Mouse (Mus musculus) CH12.LX (cell line): ENCODE measurements around the gene Itk. TPM values are rescaled to one million over a fixed set of nuclear protein-coding genes. Genes with fewer than 3 reads are reported as not detected.

Source experiments
- DNase-seq: peaks from one replicate; pipeline ENCODE4 v3.0.0-alpha.2; 2013; ENCODE audit errors: extremely low read depth
- H3K27ac ChIP-seq: 2 replicates; pipeline ENCODE4 v1.5.1; 2012; ENCODE audit warnings: low read depth, mild to moderate bottlenecking, control low read depth, moderate library complexity; ENCODE audit not compliant: insufficient read depth
- H3K27me3 ChIP-seq: replicated peaks from 2 replicates; pipeline ENCODE3; 2012; ENCODE audit warnings: inconsistent platforms
- H3K36me3 ChIP-seq, 2 experiments: replicated peaks in 1 of 2; 2 replicates each; pipeline versions ENCODE3 to v1.6.1; 2012; ENCODE audit warnings: inconsistent platforms in 1 of 2, low read length in 1 of 2, mild to moderate bottlenecking in 1 of 2, mixed read lengths in 1 of 2, moderate library complexity in 1 of 2; ENCODE audit not compliant: control insufficient read depth in 1 of 2, insufficient read depth in 1 of 2
- H3K4me1 ChIP-seq, 2 experiments: 2 replicates each; pipeline ENCODE4 v1.6.1; 2012; ENCODE audit warnings: inconsistent platforms in 1 of 2, moderate library complexity in 1 of 2; ENCODE audit not compliant: insufficient read depth in 2 of 2, control insufficient read depth in 1 of 2
- H3K4me2 ChIP-seq: 2 replicates; pipeline ENCODE4 v1.6.1; 2012; ENCODE audit warnings: low read depth, mild to moderate bottlenecking, control low read depth; ENCODE audit not compliant: poor library complexity, insufficient read depth, severe bottlenecking
- H3K4me3 ChIP-seq, 3 experiments: fragments of 150-350 bp in 1 of 3; sonication (generic) in 1 of 3; replicated peaks in 1 of 3; 2 replicates each; pipeline versions ENCODE3 to v1.5.1; 2011 to 2012; ENCODE audit warnings: low read depth in 2 of 3, low read length in 2 of 3, mild to moderate bottlenecking in 2 of 3, moderate library complexity in 2 of 3, control low read depth in 1 of 3, improper control_type of control experiment in 1 of 3, inconsistent platforms in 1 of 3, mixed read lengths in 1 of 3; ENCODE audit not compliant: poor library complexity in 1 of 3
- H3K79me2 ChIP-seq: replicated peaks from 2 replicates; pipeline ENCODE4 v1.6.1; 2012; ENCODE audit warnings: mild to moderate bottlenecking, moderate library complexity; ENCODE audit not compliant: control insufficient read depth, poor library complexity, insufficient read depth, severe bottlenecking; ENCODE audit errors: extremely low read depth
- H3K9ac ChIP-seq: 2 replicates; pipeline ENCODE4 v1.6.1; 2012; ENCODE audit warnings: low read depth, mild to moderate bottlenecking, control low read depth, moderate library complexity; ENCODE audit not compliant: insufficient read depth
- H3K9me3 ChIP-seq: replicated peaks from 2 replicates; pipeline ENCODE3; 2012; ENCODE audit warnings: low read length, inconsistent platforms, mixed read lengths
- BHLHE40 ChIP-seq: IDR thresholded peaks from 2 replicates; pipeline ENCODE4 v1.6.1; 2011; ENCODE audit warnings: mild to moderate bottlenecking, low read depth, low read length, improper control_type of control experiment
- CHD2 ChIP-seq: IDR thresholded peaks from 2 replicates; pipeline ENCODE4 v1.6.1; 2011; ENCODE audit warnings: low read length, improper control_type of control experiment
- CTCF ChIP-seq, 2 experiments: IDR thresholded peaks in 1 of 2; conservative IDR thresholded peaks in 1 of 2; 2 replicates each; pipeline ENCODE4 v1.5.1; 2011 to 2012; ENCODE audit warnings: low read depth in 2 of 2, low read length in 2 of 2, improper control_type of control experiment in 1 of 2, inconsistent platforms in 1 of 2, mild to moderate bottlenecking in 1 of 2, moderate library complexity in 1 of 2
- ELF1 ChIP-seq: IDR thresholded peaks from 2 replicates; pipeline ENCODE4 v1.6.1; 2014; ENCODE audit warnings: low read depth, mild to moderate bottlenecking, inconsistent platforms, low read length, improper control_type of control experiment
- EP300 ChIP-seq: IDR thresholded peaks from 2 replicates; pipeline ENCODE4 v1.6.1; 2011; ENCODE audit warnings: low read length, improper control_type of control experiment
- ETS1 ChIP-seq: conservative IDR thresholded peaks from 2 replicates; pipeline ENCODE4 v1.6.1; 2012; ENCODE audit warnings: low read depth, mild to moderate bottlenecking, inconsistent platforms, low read length, improper control_type of control experiment, moderate library complexity
- JUN ChIP-seq: IDR thresholded peaks from 2 replicates; pipeline ENCODE4 v1.6.1; 2011; ENCODE audit warnings: low read depth, mild to moderate bottlenecking, low read length, improper control_type of control experiment, moderate library complexity; ENCODE audit not compliant: insufficient read depth
- JUND ChIP-seq: conservative IDR thresholded peaks from 2 replicates; pipeline ENCODE4 v1.6.1; 2011; ENCODE audit warnings: low read depth, low read length, improper control_type of control experiment
- MAFK ChIP-seq: IDR thresholded peaks from 2 replicates; pipeline ENCODE4 v1.6.1; 2011; ENCODE audit warnings: low read length, improper control_type of control experiment; ENCODE audit not compliant: insufficient replicate concordance
- MAX ChIP-seq: IDR thresholded peaks from 2 replicates; pipeline ENCODE4 v1.6.1; 2011; ENCODE audit warnings: low read length, improper control_type of control experiment
- MXI1 ChIP-seq: IDR thresholded peaks from 2 replicates; pipeline ENCODE4 v1.6.1; 2011; ENCODE audit warnings: mild to moderate bottlenecking, low read depth, low read length, improper control_type of control experiment
- MYC ChIP-seq: IDR thresholded peaks from 2 replicates; pipeline ENCODE4 v1.6.1; 2011; ENCODE audit warnings: low read depth, mild to moderate bottlenecking, improper control_type of control experiment, low read length
- NRF1 ChIP-seq: IDR thresholded peaks from 2 replicates; pipeline ENCODE4 v1.6.1; 2014; ENCODE audit warnings: low read depth, mild to moderate bottlenecking, inconsistent platforms, low read length, improper control_type of control experiment, moderate library complexity
- PAX5 ChIP-seq: IDR thresholded peaks from 2 replicates; pipeline ENCODE4 v1.6.1; 2012; ENCODE audit warnings: low read length, inconsistent platforms, mixed read lengths
- RCOR1 ChIP-seq: conservative IDR thresholded peaks from 2 replicates; pipeline ENCODE4 v1.6.1; 2012; ENCODE audit warnings: low read depth, mild to moderate bottlenecking, inconsistent platforms, low read length, improper control_type of control experiment
- SMC3 ChIP-seq: IDR thresholded peaks from 2 replicates; pipeline ENCODE4 v1.6.1; 2011; ENCODE audit warnings: low read depth, low read length, improper control_type of control experiment
- TBP ChIP-seq: conservative IDR thresholded peaks from 2 replicates; pipeline ENCODE4 v1.6.1; 2011; ENCODE audit warnings: low read depth, low read length, improper control_type of control experiment
- TCF12 ChIP-seq: IDR thresholded peaks from 2 replicates; pipeline ENCODE4 v1.6.1; 2014; ENCODE audit warnings: low read depth, mild to moderate bottlenecking, inconsistent platforms, low read length, improper control_type of control experiment
- USF1 ChIP-seq: IDR thresholded peaks from 2 replicates; pipeline ENCODE4 v1.6.1; 2014; ENCODE audit warnings: low read depth, mild to moderate bottlenecking, inconsistent platforms, low read length, improper control_type of control experiment
- USF2 ChIP-seq: conservative IDR thresholded peaks from 2 replicates; pipeline ENCODE4 v1.6.1; 2011; ENCODE audit warnings: low read depth, low read length, improper control_type of control experiment
- ZC3H11A ChIP-seq: IDR thresholded peaks from 2 replicates; pipeline ENCODE4 v1.6.1; 2012; ENCODE audit warnings: low read depth, mild to moderate bottlenecking, inconsistent platforms, low read length, improper control_type of control experiment
- ZKSCAN1 ChIP-seq: IDR thresholded peaks from 2 replicates; pipeline ENCODE4 v1.6.1; 2012; ENCODE audit warnings: low read depth, inconsistent platforms, low read length, improper control_type of control experiment, borderline replicate concordance
- ZMIZ1 ChIP-seq: IDR thresholded peaks from 2 replicates; pipeline ENCODE4 v1.6.1; 2012; ENCODE audit warnings: low read depth, mild to moderate bottlenecking, inconsistent platforms, low read length, improper control_type of control experiment
- ZNF384 ChIP-seq: IDR thresholded peaks from 2 replicates; pipeline ENCODE4 v1.6.1; 2012; ENCODE audit warnings: low read depth, low read length, improper control_type of control experiment, inconsistent platforms
- dilution Hi-C: fragments of 300-500 bp; cut with MboI; formaldehyde crosslinking; loops from 2 replicates; pipeline ENCODE4 v1.14.3; 2020; ENCODE audit warnings: low sequenced_read_pairs; ENCODE audit not compliant: extremely low pct_unique_long_range_greater_than_20kb, extremely low pct_ligation_motif_present
- in situ Hi-C: fragments of 300-500 bp; cut with MboI; formaldehyde crosslinking; loops from 3 replicates; pipeline ENCODE4 v1.14.3; 2019; ENCODE audit warnings: low sequenced_read_pairs, low pct_ligation_motif_present, low pct_unique_long_range_greater_than_20kb, mixed read lengths
- polyA plus RNA-seq: library from polyadenylated mRNA; unstranded; fragments of >175 nt; gene quantifications from 2 replicates; pipeline ENCODE4 v1.2.1, GENCODE M21; 2012; ENCODE audit warnings: low read depth; ENCODE audit not compliant: insufficient read length
- total RNA-seq, 2 experiments: library from RNA; depleted of rRNA; stranded (reverse); fragments of 300-350 nt in 1 of 2; fragments of >200 nt in 1 of 2; gene quantifications; 2 replicates each; pipeline ENCODE4 v1.2.3; 2012 to 2014

The Itk gene
- total and polyA plus RNA-seq, 3 experiments = 0.11 to 0.64 (median 0.17) TPM

- DNase-seq = no peak
- peaks cover 89 to 98% of the 10 kb centered on the region in 2 experiments for H3K36me3 ChIP-seq
Observed at GRCm38 (mm10) chr11:46276778-46277177, 112.5 kb downstream of the Itk start.

GRCm38 (mm10) chr11:46276168-46276567 lies 113.1 kb downstream of the Itk start:
- DNase-seq = no peak
- H3K36me3 ChIP-seq = peaks cover 89 to 98% of the 10 kb centered on the region in 2 experiments
- TF ChIP-seq ZC3H11A = no peak
- no peak for TF ChIP-seq SMC3
- no peak for TF ChIP-seq EP300
- TF ChIP-seq USF2 = no peak
- TF ChIP-seq JUND = no peak
- no peak for TF ChIP-seq MYC
- no peak for TF ChIP-seq JUN
- no peak for TF ChIP-seq MXI1
- TF ChIP-seq USF1 = no peak
- TF ChIP-seq ZNF384 = no peak
- TF ChIP-seq RCOR1 = no peak
- no peaks in the 10 kb centered on the region for H3K27me3 ChIP-seq
- H3K79me2 ChIP-seq = no peaks in the 10 kb centered on the region; the same call in 1 of the 2 replicates
- no peak overlapping the region for H3K27ac ChIP-seq
- in situ Hi-C loops (loop anchor here (5.0 kb wide), 2 partner anchors 36 to 156 kb away; partner anchors contain the start of gene Cyfip2), dilution Hi-C loops (no loop called here)
- H3K4me1 ChIP-seq = peaks cover 11 to 89% of the 10 kb centered on the region in 2 experiments
- H3K4me3 ChIP-seq = no peak overlapping the region
- H3K4me2 ChIP-seq = no peak overlapping the region
- no peak overlapping the region for H3K9ac ChIP-seq
- no peaks in the 10 kb centered on the region for H3K9me3 ChIP-seq

More at GRCm38 (mm10) chr11:46276778-46277177, 112.5 kb downstream of the Itk start:
- H3K27me3 ChIP-seq = no peaks in the 10 kb centered on the region
- H3K4me2 ChIP-seq = no peak overlapping the region
- H3K27ac ChIP-seq = no peak overlapping the region
- no peak overlapping the region for H3K4me3 ChIP-seq
- H3K9ac ChIP-seq = no peak overlapping the region
- no peak for TF ChIP-seq TBP
- TF ChIP-seq CTCF (conservative IDR thresholded peaks at IDR 0.05 in 1 of 2, IDR thresholded peaks at IDR 0.05 in 1 of 2; ENCODE audit: low read depth in 2 of 2, low read length in 2 of 2) = peak in 1 of 2 experiments; percentile 47; a peak in 2 of 4 replicates
- H3K79me2 ChIP-seq = no peaks in the 10 kb centered on the region; the same call in 1 of the 2 replicates
- in situ Hi-C loops (loop anchor here (5.0 kb wide), 2 partner anchors 36 to 156 kb away; partner anchors contain the start of gene Cyfip2), dilution Hi-C loops (no loop called here)
- H3K9me3 ChIP-seq = no peaks in the 10 kb centered on the region
- H3K4me1 ChIP-seq = peaks cover 11 to 83% of the 10 kb centered on the region in 2 experiments

- peak; percentile 96 for DNase-seq
- no peak overlapping the region for H3K9ac ChIP-seq
- no peaks in the 10 kb centered on the region for H3K9me3 ChIP-seq
- no peaks in the 10 kb centered on the region for H3K27me3 ChIP-seq
- peaks cover 11 to 96% of the 10 kb centered on the region in 2 experiments for H3K4me1 ChIP-seq
- dilution Hi-C loops (no loop called here), in situ Hi-C loops (loop anchor here (5.0 kb wide), 2 partner anchors 37 to 157 kb away; partner anchors contain the start of gene Cyfip2)
- H3K4me2 ChIP-seq = no peak overlapping the region
- H3K4me3 ChIP-seq = no peak overlapping the region
- H3K79me2 ChIP-seq = no peaks in the 10 kb centered on the region; the same call in 1 of the 2 replicates
- H3K27ac ChIP-seq = no peak overlapping the region
- peaks cover 88 to 96% of the 10 kb centered on the region in 2 experiments for H3K36me3 ChIP-seq
- no peak for TF ChIP-seq ZMIZ1
- no peak for TF ChIP-seq JUN
- 0 out of 2 replicates have a peak, but pooled peaks have one; percentile 51 for TF ChIP-seq MXI1
- no peak for TF ChIP-seq ETS1
- TF ChIP-seq USF1 = no peak
- TF ChIP-seq SMC3 = peak; percentile 83
- TF ChIP-seq USF2 = no peak
- TF ChIP-seq TCF12 = peak; percentile 41; the same call in 1 of the 2 replicates
- TF ChIP-seq ZKSCAN1 = no peak
- no peak for TF ChIP-seq ELF1
- no peak for TF ChIP-seq MYC
- TF ChIP-seq NRF1 = no peak
- no peak for TF ChIP-seq MAFK
- no peak for TF ChIP-seq CHD2
- TF ChIP-seq BHLHE40 = peak; percentile 35
- TF ChIP-seq CTCF (conservative IDR thresholded peaks at IDR 0.05 in 1 of 2, IDR thresholded peaks at IDR 0.05 in 1 of 2; ENCODE audit: low read depth in 2 of 2, low read length in 2 of 2) = peak; percentile 28 to 90; a peak in 3 of 4 replicates
- no peak for TF ChIP-seq MAX
- no peak for TF ChIP-seq PAX5
- no peak for TF ChIP-seq RCOR1
Observed at GRCm38 (mm10) chr11:46275302-46275701, 114.0 kb downstream of the Itk start.
